Mouse (Mus musculus) gastrocnemius, postnatal 36 days (tissue): ENCODE results near the gene Zfp369. TPM values are rescaled to one million over a fixed set of nuclear protein-coding genes. Genes with fewer than 3 reads are reported as not detected.

Source experiments
- total RNA-seq, 2 experiments: library from RNA; stranded (reverse); gene quantifications; 2 replicates each; pipeline ENCODE4 v1.2.3; 2021

The Zfp369 gene
- total RNA-seq, 2 experiments from 2014 or later, result 8.4 to 9.0 TPM

Other genes with a start within 250 kb of the Zfp369 start
- gene Spata31d1c, start 245.8 kb upstream of the Zfp369 start, total RNA-seq, result not detected
- gene Prss47, start 226.1 kb upstream of the Zfp369 start, total RNA-seq, result not detected
- gene Mfsd14b, start 165.8 kb upstream of the Zfp369 start, total RNA-seq, result 1 to 10 TPM; 6.5 to 6.6 TPM
- gene Olfr465-ps1, start 140.7 kb upstream of the Zfp369 start, total RNA-seq, result not detected
- not detected for gene Olfr466, start 128.6 kb upstream of the Zfp369 start, total RNA-seq
- gene Nlrp4f, start 72.8 kb upstream of the Zfp369 start, total RNA-seq, result not detected
- not detected for gene Gm10775, start 19.3 kb upstream of the Zfp369 start, total RNA-seq
- gene Gm10139, start 233.9 kb downstream of the Zfp369 start, total RNA-seq, result not detected